Mouse (Mus musculus) forebrain, embryonic 12.5 days (tissue): Measurements from ENCODE around the gene Prrg2. TPM values are rescaled to one million over a fixed set of nuclear protein-coding genes. Genes with fewer than 3 reads are reported as not detected.

Experiments used
- ATAC-seq: fragments of 200-750 bp; cut with Nextera tagmentation; 2 replicates; pipeline ENCODE4 v1.8.0; 2017; ENCODE audit warnings: moderate TSS enrichment; ENCODE audit not compliant: low FRiP score
- H3K27ac ChIP-seq: fragments of 300-500 bp; sonication (generic); 2 replicates; pipeline ENCODE4 v1.5.1; 2016; ENCODE audit warnings: mild to moderate bottlenecking
- H3K27me3 ChIP-seq: fragments of 300-500 bp; sonication (generic); 2 replicates; pipeline ENCODE4 v1.6.1; 2016; ENCODE audit warnings: mild to moderate bottlenecking
- H3K36me3 ChIP-seq: fragments of 300-500 bp; sonication (generic); replicated peaks from 2 replicates; pipeline ENCODE4 v1.6.1; 2016; ENCODE audit warnings: mild to moderate bottlenecking
- H3K4me1 ChIP-seq: fragments of 300-500 bp; sonication (generic); 2 replicates; pipeline ENCODE4 v1.6.1; 2016
- H3K4me2 ChIP-seq: fragments of 300-500 bp; sonication (generic); 2 replicates; pipeline ENCODE4 v1.6.1; 2016; ENCODE audit warnings: mild to moderate bottlenecking, moderate library complexity
- H3K4me3 ChIP-seq: fragments of 300-500 bp; sonication (generic); replicated peaks from 2 replicates; pipeline ENCODE4 v1.5.1; 2016; ENCODE audit warnings: mild to moderate bottlenecking
- H3K9ac ChIP-seq: fragments of 300-500 bp; sonication (generic); 2 replicates; pipeline ENCODE4 v1.6.1; 2016; ENCODE audit warnings: mild to moderate bottlenecking
- H3K9me3 ChIP-seq: fragments of 300-500 bp; sonication (generic); 2 replicates; pipeline ENCODE4 v1.6.1; 2016
- WGBS: fragments of 180-500 bp; shearing (Covaris S2); methylation state at CpG from one replicate; pipeline ENCODE4 v1.1.7; 2016; 5-methylcytosine and 5-hydroxymethylcytosine counted together
- polyA plus RNA-seq: library from polyadenylated mRNA; unstranded; fragments of >200 nt; fragmentation: Nextera tagmentation; extraction: Ambion mirVana; gene quantifications from 2 replicates; pipeline ENCODE4 v1.2.1, GENCODE M21; 2016

The Prrg2 gene
- polyA plus RNA-seq, 1 experiment from 2014 or later = 17.1 TPM

GRCm38 (mm10) chr7:45037720-45038361, 24.6 kb downstream of the Prrg2 start:
- Histone ChIP-seq H3K27me3 (no peaks in the 10 kb centered on the region), H3K9me3 (no peaks in the 10 kb centered on the region), H3K4me3 (no peak overlapping the region), H3K27ac (no peak overlapping the region), H3K9ac (no peak overlapping the region), H3K36me3 (peaks cover 99% of the 10 kb centered on the region), H3K4me1 (no peaks in the 10 kb centered on the region), H3K4me2 (no peak overlapping the region)
- 71% methylated on average over 7 of the region's 7 CpGs for WGBS
- ATAC-seq = peak; percentile 36; the same call in 1 of the 2 replicates

- Histone ChIP-seq H3K4me1 (no peaks in the 10 kb centered on the region), H3K4me3 (no peak overlapping the region), H3K27me3 (no peaks in the 10 kb centered on the region), H3K4me2 (no peak overlapping the region), H3K9me3 (no peaks in the 10 kb centered on the region), H3K36me3 (peaks cover 99% of the 10 kb centered on the region), H3K27ac (no peak overlapping the region), H3K9ac (no peak overlapping the region)
- 89% methylated on average over 11 of the region's 11 CpGs for WGBS
- ATAC-seq = no peak; the same call in 1 of the 2 replicates
Measured at GRCm38 (mm10) chr7:45036702-45037101, 25.8 kb downstream of the Prrg2 start.

- no peak overlapping the region for H3K9ac ChIP-seq
Measured at GRCm38 (mm10) chr7:45035631-45036030, 26.8 kb downstream of the Prrg2 start.

GRCm38 (mm10) chr7:45033722-45034359, 28.6 kb downstream of the Prrg2 start:
- WGBS = 96% methylated on average over 19 of the region's 19 CpGs
- H3K9ac ChIP-seq = no peak overlapping the region

More at GRCm38 (mm10) chr7:45035631-45036030, 26.8 kb downstream of the Prrg2 start:
- Histone ChIP-seq H3K4me1 (no peaks in the 10 kb centered on the region), H3K27me3 (no peaks in the 10 kb centered on the region), H3K36me3 (peaks cover 99% of the 10 kb centered on the region), H3K4me3 (no peak overlapping the region), H3K27ac (no peak overlapping the region), H3K4me2 (no peak overlapping the region), H3K9me3 (no peaks in the 10 kb centered on the region)
- no peak for ATAC-seq
- 97% methylated on average over 3 of the region's 3 CpGs for WGBS

GRCm38 (mm10) chr7:45030857-45031256, 31.6 kb downstream of the Prrg2 start:
- no peaks in the 10 kb centered on the region; the same call in 1 of the 2 replicates for H3K4me1 ChIP-seq
- 92% methylated on average over 8 of the region's 8 CpGs for WGBS
- H3K4me3 ChIP-seq = no peak overlapping the region
- H3K36me3 ChIP-seq = peaks cover 89% of the 10 kb centered on the region
- H3K4me2 ChIP-seq = no peak overlapping the region
- no peak overlapping the region for H3K9ac ChIP-seq
- H3K27ac ChIP-seq = no peak overlapping the region
- no peaks in the 10 kb centered on the region for H3K27me3 ChIP-seq
- no peaks in the 10 kb centered on the region for H3K9me3 ChIP-seq
- no peak for ATAC-seq

More at GRCm38 (mm10) chr7:45033722-45034359, 28.6 kb downstream of the Prrg2 start:
- ATAC-seq = no peak
- no peaks in the 10 kb centered on the region for H3K9me3 ChIP-seq
- H3K27me3 ChIP-seq = no peaks in the 10 kb centered on the region
- H3K4me1 ChIP-seq = no peaks in the 10 kb centered on the region
- H3K4me3 ChIP-seq = no peak overlapping the region
- peaks cover 99% of the 10 kb centered on the region for H3K36me3 ChIP-seq
- H3K27ac ChIP-seq = no peak overlapping the region
- H3K4me2 ChIP-seq = no peak overlapping the region

- peaks cover 81% of the 10 kb centered on the region for H3K36me3 ChIP-seq
- no peak overlapping the region for H3K27ac ChIP-seq
- WGBS = 91% methylated on average over 6 of the region's 6 CpGs
- ATAC-seq = no peak
- H3K9ac ChIP-seq = no peak overlapping the region
- H3K27me3 ChIP-seq = no peaks in the 10 kb centered on the region
- H3K4me2 ChIP-seq = no peak overlapping the region
- H3K4me1 ChIP-seq = no peaks in the 10 kb centered on the region; the same call in 1 of the 2 replicates
- H3K4me3 ChIP-seq = no peak overlapping the region
- H3K9me3 ChIP-seq = no peaks in the 10 kb centered on the region
Measured at GRCm38 (mm10) chr7:45029995-45030394, 32.5 kb downstream of the Prrg2 start.

- H3K9me3 ChIP-seq = no peaks in the 10 kb centered on the region
- no peak overlapping the region for H3K9ac ChIP-seq
- no peaks in the 10 kb centered on the region for H3K27me3 ChIP-seq
- H3K4me3 ChIP-seq = no peak overlapping the region
- H3K4me2 ChIP-seq = no peak overlapping the region
- no peaks in the 10 kb centered on the region; the same call in 1 of the 2 replicates for H3K4me1 ChIP-seq
- WGBS = 95% methylated on average over 11 of the region's 11 CpGs
- no peak overlapping the region for H3K27ac ChIP-seq
- peaks cover 64% of the 10 kb centered on the region for H3K36me3 ChIP-seq
- no peak for ATAC-seq
Measured at GRCm38 (mm10) chr7:45028351-45028750, 34.1 kb downstream of the Prrg2 start.

GRCm38 (mm10) chr7:45027761-45028160, 34.7 kb downstream of the Prrg2 start:
- H3K9ac ChIP-seq = no peak overlapping the region
- no peak overlapping the region for H3K4me3 ChIP-seq
- no peaks in the 10 kb centered on the region for H3K9me3 ChIP-seq
- no peak overlapping the region for H3K27ac ChIP-seq
- WGBS = 92% methylated on average over 9 of the region's 9 CpGs
- H3K36me3 ChIP-seq = peaks cover 58% of the 10 kb centered on the region
- H3K4me2 ChIP-seq = no peak overlapping the region
- ATAC-seq = no peak
- H3K27me3 ChIP-seq = no peaks in the 10 kb centered on the region
- no peaks in the 10 kb centered on the region; the same call in 1 of the 2 replicates for H3K4me1 ChIP-seq

GRCm38 (mm10) chr7:45026256-45026655, 36.2 kb downstream of the Prrg2 start:
- WGBS = 63% methylated on average over 2 of the region's 2 CpGs

GRCm38 (mm10) chr7:45025601-45026220, 36.8 kb downstream of the Prrg2 start:
- no peak overlapping the region for H3K9ac ChIP-seq
- H3K36me3 ChIP-seq = peaks cover 38% of the 10 kb centered on the region
- no peak for ATAC-seq
- 81% methylated on average over 8 of the region's 8 CpGs for WGBS
- no peak overlapping the region for H3K4me2 ChIP-seq
- no peak overlapping the region for H3K4me3 ChIP-seq
- no peaks in the 10 kb centered on the region for H3K9me3 ChIP-seq
- no peaks in the 10 kb centered on the region; the same call in 1 of the 2 replicates for H3K4me1 ChIP-seq
- H3K27me3 ChIP-seq = no peaks in the 10 kb centered on the region
- H3K27ac ChIP-seq = 0 out of 2 replicates have a peak overlapping the region, but pooled peaks have one; percentile 42

More at GRCm38 (mm10) chr7:45026256-45026655, 36.2 kb downstream of the Prrg2 start:
- Histone ChIP-seq H3K27me3 (no peaks in the 10 kb centered on the region), H3K9ac (no peak overlapping the region), H3K27ac (no peak overlapping the region), H3K4me3 (no peak overlapping the region), H3K4me1 (no peaks in the 10 kb centered on the region; the same call in 1 of the 2 replicates), H3K4me2 (no peak overlapping the region), H3K36me3 (peaks cover 43% of the 10 kb centered on the region), H3K9me3 (no peaks in the 10 kb centered on the region)
- no peak; the same call in 1 of the 2 replicates for ATAC-seq

- H3K4me3 ChIP-seq = no peak overlapping the region
- WGBS = 89% methylated on average over 15 of the region's 15 CpGs
- peaks cover 27% of the 10 kb centered on the region for H3K36me3 ChIP-seq
- H3K27me3 ChIP-seq = peaks cover 11% of the 10 kb centered on the region
- no peak overlapping the region for H3K9ac ChIP-seq
- no peak for ATAC-seq
- H3K4me1 ChIP-seq = no peaks in the 10 kb centered on the region; the same call in 1 of the 2 replicates
- no peaks in the 10 kb centered on the region for H3K9me3 ChIP-seq
- no peak overlapping the region for H3K4me2 ChIP-seq
- H3K27ac ChIP-seq = 0 out of 2 replicates have a peak overlapping the region, but pooled peaks have one; percentile 42
Measured at GRCm38 (mm10) chr7:45024281-45025248, 37.9 kb downstream of the Prrg2 start.
